Mouse (Mus musculus): ENCODE data around the gene Aloxe3.
A peak's percentile ranks its signal among the peaks of the same experiment; 100 is the strongest.
"Not testable (repeated sequence)": the region's sequence is repeated elsewhere in the genome, so short reads cannot be mapped to it uniquely, and the experiment has no call there.

The Aloxe3 gene

DNA sequence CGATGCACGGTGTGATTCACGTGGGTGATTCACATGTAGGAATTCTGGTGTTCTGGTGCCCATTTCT lies at the start of gene Aloxe3:
TSS of gene Aloxe3 (plus strand) at position 45 of the 67 bp plus-strand sequence.
- no peak for DNase-seq (ENCODE audit: low spot score)

DNA sequence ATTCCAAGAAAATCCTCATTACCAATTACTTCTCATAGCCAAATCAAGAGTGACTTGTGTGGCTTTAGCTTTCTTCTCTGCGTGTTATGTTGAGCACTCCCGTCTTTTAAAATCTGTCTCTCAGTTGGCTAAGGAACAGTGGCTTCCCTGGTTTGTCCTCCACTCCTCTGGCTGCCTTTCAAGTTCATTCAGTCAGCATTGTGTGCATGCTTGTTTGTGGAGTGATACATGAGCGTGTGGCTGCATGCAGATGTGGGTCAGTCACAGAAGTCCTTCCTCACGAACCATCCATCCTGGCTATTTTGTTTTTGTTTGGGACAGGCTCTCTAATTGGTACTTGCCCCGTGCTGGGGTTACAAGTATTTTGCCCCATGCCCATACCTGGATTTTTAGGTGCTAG lies 49.1 kb upstream of the Aloxe3 start:
- no peak for DNase-seq (ENCODE audit: low spot score)

DNA sequence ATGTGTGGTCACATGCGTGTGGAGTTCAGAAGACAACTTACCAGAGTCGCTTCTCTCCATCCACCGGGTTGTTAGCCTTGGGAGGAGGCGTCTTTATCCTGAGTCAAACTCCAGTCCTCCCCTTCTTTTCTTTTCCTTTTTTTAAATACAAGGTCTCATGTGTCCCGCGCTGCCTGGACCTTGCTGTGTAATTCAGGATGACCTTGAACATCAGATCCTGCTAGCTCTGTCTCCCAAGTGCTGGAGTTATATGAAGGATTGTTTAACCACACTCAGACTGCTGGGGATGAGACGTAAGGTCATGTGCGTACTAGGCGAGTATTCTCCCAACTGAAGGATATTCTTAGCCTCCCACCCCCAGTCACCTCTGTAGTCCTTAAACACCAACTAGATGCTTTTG lies 48.4 kb upstream of the Aloxe3 start:
- DNase-seq (ENCODE audit: low spot score) = no peak

DNA sequence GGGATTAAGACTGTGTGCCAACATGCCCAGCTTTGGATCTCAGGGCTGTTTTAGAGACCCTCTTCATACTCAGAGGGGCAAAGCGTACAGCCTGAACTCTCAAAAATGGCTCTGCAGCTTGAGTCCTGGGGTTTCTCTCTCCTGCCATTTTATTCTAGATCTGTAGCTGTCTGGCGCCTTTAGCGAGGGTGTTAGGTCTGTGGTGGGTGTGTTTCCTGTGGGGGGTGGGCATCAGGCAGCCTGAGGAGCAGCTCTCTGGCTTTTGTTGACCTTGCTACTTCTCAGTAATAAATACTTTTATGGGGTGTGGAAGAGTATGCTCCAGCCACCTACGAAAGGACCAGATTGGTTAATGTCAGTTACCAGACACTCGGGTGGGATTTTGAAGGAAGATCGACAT lies 47.7 kb upstream of the Aloxe3 start:
- no peak for DNase-seq (ENCODE audit: low spot score)

DNA sequence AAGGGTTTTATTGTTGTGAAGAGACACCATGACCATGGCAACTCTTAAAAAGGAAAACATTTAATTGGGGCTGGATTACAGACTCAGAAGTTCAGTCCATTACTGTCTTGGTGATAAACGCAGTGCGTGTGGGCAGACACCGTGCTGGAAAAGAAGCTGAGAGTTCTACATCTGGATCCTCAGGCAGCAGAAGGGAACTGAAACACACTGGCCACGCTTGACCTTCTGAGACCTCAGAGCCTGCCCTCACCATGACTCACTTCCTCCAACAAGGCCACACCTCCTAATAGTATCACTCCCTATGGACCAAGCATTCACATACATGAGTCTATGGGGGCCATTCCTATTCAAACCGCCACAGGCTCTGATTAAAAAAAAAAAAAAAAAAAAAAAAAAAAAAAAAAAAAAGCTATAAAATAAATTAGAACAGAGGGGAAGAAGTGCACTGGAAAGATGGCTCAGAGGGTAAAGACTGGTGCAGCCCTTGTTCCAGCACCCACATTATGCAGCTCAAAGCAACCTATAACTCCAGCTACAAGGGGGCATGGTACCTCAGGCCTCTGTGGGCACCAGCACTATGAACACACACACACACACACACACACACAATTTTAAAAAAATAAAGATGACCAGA lies 46.8 kb upstream of the Aloxe3 start:
- no peak for DNase-seq (ENCODE audit: low spot score)

DNA sequence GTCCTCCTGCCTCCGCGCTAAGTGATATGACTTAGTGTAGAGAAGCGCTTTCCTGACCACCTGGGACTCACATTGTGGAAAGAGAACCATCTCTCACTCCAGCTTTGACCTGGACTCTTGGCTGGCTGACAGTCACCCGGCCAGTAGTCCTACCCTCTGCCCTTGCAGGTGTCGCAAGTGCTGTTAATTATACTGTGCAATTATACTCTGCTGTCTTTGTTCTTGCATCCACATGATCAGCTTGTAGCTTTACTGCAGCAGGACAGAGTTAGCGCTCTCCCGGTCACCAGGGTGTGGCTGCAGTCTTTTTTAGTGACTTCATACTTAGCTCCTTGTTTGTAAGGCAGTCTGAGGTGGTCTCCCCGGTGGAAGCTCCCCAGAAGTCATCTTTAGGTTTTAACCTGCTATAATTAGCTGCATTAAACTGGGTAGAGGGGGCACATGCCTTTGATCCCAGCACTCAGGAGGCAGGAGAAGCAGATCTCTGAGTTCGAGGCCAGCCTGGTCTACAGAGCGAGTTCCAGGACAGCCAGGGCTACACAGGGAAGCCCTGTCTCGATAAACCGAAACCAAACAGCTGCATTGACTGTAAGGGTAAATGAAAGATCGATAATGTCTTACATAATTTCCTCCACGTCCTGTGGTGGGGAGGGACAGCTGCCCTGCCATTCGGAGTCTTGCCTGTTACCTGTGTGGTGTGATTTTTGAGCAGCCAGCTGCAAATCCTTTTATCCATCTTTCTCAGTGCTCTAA lies 45.4 kb upstream of the Aloxe3 start:
- DNase-seq (ENCODE audit: low spot score) = no peak

DNA sequence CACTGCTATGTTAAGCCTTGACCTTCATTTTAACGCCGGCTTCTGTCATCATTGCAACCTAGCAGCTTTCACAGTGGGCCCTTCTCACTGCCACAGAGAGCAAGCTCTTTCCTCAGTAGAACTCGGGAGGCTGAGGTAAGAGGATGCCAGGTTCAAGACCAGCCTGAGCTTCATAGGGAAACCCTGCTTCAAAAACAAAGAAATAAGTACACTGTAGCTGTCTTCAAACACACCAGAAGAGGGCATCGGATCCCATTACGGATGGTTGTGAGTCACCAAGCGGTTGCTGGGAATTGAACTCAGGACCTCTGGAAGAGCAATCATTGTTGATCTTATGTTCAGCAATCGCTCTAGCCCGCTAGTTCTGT lies 44.9 kb upstream of the Aloxe3 start:
- no peak for DNase-seq (ENCODE audit: low spot score)

DNA sequence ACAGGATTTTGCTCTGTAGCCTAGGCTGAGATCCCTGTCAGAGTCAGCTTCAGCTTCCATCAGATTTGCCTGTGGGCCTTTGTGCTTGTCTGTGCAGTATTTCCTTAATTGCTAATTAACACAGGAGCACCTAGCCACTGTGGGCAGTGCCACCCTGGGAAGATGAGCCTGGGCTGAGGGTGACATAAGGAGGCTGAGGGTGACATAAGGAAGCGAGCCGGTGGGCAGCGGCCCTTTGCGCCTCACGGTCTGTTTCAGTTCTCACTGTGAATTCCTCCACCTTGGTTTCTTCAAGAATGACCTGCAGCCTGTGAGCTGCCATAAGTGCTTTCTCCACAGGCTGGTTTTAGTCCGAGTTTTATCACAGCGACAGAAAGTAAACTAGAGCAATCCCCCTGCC lies 44.1 kb upstream of the Aloxe3 start:
- no peak for DNase-seq (ENCODE audit: low spot score)

DNA sequence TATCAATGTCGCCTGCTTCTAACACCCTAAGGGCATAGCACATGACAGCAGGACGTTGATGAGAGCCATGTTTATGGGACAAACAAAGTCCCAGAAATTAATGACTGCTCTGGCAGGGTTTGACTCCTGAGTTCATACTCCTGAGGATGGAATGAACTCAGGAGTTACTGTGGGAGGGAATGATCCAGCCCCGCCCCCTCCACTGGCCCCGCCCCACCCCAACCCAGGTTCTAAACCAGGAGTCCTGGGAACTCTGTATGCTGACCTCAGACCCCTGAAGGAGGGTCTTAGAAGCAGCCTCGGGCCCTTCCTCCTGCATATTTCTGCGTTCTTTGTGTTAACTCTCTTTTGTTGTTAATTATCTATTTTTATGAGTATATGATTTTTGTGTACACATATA lies 40.1 kb upstream of the Aloxe3 start:
- DNase-seq (ENCODE audit: low spot score) = no peak

DNA sequence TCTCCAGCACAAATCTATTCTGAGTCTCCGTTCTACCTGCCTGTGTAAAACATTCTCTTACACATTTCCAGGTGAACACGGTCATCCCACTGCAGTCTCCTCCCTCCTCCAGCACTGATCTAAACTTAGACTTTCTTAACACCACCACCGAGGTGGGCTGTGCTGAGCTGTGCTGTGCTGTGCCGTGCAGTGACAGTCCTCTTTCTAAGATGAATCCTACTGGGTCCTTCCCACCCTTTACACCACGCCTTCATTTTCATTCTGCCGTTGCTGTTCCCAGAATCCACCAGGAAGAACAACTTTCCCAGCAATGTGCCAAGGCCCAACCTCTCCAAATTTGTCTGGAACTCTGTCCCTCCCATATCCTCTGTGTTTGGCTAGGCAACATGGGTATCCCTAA lies 39.3 kb upstream of the Aloxe3 start:
- no peak for DNase-seq (ENCODE audit: low spot score)

DNA sequence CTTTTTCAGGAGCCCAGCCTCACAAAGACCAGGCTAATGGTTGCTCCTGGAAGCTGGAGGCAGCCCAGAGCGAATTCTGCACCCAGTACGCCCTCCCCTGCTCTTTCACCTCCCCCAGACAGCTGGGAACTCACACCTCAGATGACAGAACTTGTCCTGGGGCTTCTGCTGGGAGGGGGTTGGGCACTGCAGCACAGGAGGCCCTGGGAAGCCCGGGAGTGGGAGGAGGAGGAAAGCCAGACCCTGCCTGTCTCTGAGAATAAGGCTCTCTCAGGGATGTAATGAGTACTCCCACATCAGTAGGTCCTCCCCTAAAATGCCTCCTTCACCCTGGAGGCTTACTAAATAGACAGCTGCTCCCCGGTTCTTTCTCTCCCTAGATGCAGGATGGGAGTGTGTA lies 38.6 kb upstream of the Aloxe3 start:
- no peak for DNase-seq (ENCODE audit: low spot score)

DNA sequence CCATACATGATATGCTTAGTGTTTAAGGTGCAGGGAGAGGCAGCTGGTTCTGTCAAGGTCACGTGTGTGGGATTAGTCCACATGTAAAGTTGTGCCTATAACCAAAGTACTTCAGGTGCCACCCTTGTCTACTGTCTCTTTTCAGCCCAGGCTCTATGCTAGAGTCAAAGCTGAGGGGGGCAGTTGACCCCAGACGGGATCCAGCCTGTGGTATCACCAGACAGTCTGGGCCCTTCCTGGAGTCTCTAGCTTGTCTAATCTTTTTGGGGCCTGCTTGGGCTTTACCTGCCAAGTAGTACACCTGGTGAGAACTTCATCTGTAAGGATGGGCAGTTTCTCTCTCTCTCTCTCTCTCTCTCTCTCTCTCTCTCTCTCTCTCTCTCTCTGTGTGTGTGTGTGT lies 38.1 kb upstream of the Aloxe3 start:
- DNase-seq (ENCODE audit: low spot score) = no peak

DNA sequence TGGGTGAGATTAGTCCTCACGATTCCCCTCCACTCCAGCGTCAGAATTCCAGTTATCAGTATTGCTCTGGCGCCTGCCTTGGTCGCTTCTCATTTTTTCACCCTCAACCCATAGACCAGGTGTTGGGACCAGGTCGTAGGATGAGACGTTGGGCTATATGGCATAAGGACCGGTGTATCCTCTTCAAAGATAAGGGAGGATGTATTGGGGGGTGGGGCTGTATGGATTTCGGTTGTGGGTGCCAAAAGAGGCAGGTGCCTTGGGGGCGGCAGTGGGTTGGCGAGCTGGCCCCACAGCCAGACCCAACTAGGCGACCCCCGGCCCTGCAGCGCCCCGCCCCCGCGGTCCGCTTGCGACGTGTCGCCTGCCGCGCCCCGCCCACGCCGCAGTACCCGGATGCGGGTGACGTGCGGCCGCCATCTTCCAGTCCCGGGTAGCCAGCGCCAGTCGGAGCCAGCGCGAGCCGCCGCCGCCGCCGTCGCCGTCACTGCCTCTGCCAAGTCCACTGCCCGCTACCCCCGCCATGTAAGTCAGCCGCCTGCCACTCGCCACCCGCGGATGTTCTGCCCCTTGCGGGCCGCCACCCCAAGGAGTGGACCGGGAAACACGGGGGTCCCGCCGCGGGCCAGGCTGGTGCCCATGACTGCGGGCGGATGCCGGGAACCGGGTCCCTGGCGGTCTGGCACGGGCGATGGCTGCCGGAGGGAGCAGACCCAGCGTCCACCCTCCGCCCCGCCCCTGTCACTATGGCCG lies 37.4 kb upstream of the Aloxe3 start, which contains the start of gene Vamp2:
TSS of gene Vamp2 (plus strand) at position 388 of the 753 bp plus-strand sequence.
- no peak for DNase-seq (ENCODE audit: low spot score)

DNA sequence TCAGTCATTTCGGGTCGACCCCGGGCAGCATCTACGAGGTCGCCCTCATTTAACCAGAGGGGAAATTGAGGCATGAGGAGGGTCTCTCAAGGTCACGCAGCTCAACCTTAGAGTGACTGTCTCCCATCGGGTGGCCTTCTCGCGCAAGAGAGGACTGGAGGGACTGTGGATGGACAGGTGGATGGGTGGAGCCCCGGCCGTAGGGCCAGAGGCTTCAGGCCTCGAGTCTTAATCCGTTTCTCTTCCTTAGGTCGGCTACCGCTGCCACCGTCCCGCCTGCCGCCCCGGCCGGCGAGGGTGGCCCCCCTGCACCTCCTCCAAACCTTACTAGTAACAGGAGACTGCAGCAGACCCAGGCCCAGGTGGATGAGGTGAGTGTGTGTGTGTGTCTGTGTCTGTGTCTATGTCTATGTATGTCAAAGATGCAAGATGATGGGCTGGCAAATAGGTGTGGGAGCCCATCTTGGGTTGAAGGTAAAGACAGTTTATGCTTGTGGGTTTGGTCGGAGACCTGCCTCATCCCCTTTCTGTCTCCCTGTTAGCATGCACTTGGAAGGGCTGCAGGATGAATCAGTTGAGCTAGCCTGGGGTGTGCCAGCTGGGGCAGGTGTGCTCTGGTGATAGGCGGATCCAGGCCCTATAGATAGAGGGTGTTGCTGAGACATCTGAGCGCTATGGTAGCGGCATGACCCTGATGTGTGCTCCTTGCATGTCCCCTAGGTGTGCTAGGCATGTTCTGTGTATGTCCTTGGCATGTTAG lies 36.7 kb upstream of the Aloxe3 start:
- no peak for DNase-seq (ENCODE audit: low spot score)

DNA sequence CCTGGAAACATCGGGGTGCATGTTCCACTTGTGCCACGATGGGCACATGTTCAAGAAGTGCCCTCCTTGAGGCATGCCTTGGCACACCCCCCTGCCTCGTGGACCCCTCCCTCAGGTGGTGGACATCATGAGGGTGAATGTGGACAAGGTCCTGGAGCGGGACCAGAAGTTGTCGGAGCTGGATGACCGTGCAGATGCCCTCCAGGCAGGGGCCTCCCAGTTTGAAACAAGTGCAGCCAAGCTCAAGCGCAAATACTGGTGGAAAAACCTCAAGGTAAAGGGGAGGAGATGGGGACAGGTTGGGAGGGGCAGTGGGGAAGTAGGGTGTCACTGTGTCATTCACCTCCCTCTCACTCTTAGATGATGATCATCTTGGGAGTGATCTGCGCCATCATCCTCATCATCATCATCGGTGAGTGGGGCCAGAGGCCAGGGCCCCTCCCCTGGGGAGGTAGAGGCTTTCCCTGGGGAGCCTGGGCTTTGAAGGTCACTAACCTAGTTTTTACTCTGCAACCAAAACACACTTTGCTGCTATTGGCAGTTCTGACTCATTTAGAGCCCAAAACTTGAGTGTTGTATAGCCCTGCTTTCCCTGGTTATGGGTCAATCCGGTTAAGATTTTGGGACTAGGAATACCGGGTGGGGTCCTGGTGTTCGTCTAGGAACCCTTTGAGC lies 35.9 kb upstream of the Aloxe3 start:
- no peak for DNase-seq (ENCODE audit: low spot score)

DNA sequence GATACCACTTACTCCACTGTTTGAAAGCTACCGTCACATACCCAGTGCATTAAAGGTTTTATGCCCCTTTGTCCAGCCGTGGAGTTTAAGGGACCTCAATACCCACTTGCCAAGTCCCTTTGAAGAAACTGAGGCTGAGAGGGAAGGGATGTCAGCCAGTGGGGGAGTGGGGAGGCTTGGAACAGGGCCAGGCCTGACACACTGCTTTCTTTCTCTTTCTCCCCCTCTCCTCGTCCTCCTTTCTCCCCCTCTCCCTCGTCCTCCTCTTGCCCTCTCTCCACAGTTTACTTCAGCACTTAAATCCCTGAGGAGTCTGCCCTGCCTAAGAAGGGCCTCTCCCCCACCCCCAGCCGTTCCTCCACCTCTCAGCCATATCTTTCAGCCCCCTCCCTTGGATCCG lies 35.3 kb upstream of the Aloxe3 start:
- no peak for DNase-seq (ENCODE audit: low spot score)

DNA sequence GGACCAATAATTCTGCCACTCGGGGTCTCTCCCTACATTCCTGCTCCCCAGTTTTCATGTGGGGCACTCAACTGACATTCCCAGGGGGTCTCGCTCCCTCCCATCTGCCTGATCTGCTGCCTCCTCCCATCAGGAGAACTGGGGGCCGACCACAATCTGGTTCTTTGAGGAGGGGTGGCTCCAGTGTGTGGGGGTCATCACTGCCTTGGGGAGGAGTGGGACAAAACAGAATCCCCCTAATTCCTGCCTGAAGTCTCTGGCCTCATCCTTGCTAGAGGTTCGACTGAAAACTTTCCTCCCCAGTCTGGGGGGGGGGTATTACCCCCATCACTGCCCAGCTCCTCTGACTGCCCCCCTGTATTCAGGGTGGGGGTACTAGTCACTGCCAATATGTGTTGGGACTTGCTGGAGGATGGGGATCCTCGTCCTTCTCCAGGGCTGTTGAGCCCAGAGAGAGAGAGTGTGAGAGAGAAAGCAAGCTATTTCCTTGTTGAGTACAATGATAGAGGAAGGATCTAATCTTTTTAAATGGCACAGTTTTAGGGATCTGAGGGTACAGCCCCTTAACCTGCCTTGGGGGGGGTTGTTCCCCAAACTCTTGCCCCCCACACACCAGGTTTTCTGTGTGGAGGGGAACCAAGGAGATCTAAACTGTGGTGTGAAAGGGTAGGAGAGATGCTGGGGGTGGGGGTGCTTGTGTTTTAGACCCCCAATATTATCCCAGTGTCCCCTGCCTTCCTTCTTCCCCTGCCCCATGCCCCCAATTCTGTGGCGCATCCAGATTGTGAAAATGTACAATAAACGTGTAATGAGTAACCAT lies 33.9 kb upstream of the Aloxe3 start:
- DNase-seq (ENCODE audit: low spot score) = no peak

DNA sequence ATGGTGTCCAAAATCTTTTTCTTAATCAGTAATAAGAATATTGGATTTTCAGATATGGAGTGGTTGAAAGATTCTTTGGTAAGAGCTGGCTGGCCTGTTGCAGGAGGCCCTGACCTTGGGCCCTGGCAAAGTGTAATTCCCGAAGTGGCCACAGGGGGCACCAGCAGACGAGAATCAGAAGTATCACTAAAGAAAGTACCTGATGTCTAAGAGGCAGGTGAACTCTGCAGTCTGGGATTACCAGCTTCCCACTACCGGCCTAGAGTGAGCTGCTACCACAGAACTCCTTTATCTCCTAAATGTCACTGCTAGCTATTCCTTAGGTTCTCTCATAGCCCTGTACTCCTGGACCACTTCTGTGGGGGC lies 33.3 kb upstream of the Aloxe3 start:
- DNase-seq (ENCODE audit: low spot score) = peak; percentile 82

DNA sequence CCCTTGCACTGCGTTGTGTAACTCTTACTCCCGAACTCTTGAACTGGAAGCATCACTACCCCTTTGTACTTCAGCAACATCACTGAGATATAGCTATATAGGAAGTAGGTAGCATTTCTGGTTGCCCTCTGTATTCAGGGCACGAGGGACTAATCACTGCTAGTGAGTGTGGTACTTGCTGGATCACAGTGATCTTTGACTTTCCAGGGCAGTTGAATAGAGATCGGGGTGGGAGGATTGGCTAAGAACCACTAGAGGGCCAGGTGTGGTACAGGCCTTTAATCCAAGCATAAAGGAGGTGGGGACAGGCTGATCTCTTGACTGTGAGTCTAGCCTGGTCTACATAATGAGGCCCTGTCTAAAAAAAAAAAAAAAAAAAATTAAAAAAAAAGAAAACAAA lies 32.8 kb upstream of the Aloxe3 start:
- no peak for DNase-seq (ENCODE audit: low spot score)

DNA sequence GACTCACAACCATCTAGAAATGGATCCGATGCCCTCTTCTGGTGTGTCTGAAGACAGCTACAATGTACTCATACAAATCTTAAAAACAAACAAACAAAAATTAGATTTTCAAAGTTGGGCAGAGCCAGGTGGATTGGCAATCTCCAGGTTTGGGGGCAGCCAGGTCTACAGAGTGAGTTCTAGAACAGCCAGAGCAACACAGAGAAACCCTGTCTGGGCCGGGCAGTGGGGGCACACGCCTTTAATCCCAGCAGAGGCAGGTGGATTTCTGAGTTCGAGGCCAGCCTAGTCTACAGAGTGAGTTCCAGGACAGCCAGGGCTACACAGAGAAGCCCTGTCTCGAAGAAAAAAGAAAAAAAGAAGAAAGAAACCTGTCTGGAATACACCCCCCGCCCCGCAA lies 31.8 kb upstream of the Aloxe3 start:
- DNase-seq (ENCODE audit: low spot score) = not testable (repeated sequence)

DNA sequence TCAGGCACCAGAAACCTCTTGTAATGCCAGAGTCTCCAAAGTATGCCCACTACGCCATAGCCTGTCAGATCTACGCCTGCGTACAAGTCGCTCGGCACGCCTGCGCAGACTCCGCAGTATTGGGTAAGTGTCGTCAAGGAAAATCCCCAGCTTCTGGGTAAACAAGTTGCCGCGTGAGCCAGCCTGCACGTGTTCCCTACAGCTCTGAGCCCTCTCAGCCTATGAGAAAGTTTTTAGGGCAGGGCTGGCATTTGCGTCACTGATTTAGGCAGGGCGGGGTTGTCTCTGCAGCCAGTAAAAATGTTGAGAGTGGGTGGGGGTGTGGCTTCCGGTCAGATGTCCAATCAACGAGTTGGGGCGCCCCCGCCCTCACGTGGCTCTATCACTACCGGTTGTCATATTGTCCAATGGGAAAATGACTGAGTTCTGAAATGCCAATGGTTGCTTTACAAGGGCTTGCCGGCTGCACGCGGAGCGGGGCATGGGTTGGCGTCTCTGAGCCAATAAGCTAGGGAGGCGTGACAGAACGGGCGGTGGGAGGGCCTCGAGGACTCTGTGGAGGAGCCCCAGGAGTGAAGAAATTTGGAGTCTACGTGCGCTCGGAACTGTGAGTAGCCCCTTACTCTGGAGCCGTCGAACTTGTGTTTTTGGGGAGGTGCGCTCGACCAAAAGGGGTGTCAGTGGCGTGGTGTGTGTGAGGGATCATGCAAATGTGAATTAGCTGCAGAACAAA lies 30.8 kb upstream of the Aloxe3 start, which contains the start of gene Per1:
TSS of gene Per1 (plus strand) at position 521 of the 733 bp plus-strand sequence.
- DNase-seq (ENCODE audit: low spot score) = peak; percentile 100
